Mouse (Mus musculus) hindbrain, embryonic 10.5 days (tissue): ENCODE data around the gene Trim62. TPM values are rescaled to one million over a fixed set of nuclear protein-coding genes. Genes with fewer than 3 reads are reported as not detected.
A peak's percentile ranks its signal among the peaks of the same experiment; 100 is the strongest.

Experiments used
- DNase-seq: peaks from one replicate; pipeline ENCODE4 v3.0.0-alpha.2; 2017; ENCODE audit warnings: low spot score
- H3K27ac ChIP-seq: fragments of 300-500 bp; sonication (generic); 2 replicates; pipeline ENCODE4 v1.5.1; 2016; ENCODE audit warnings: mild to moderate bottlenecking, moderate library complexity
- H3K27me3 ChIP-seq: fragments of 300-500 bp; sonication (generic); 2 replicates; pipeline ENCODE4 v1.6.1; 2016; ENCODE audit warnings: mild to moderate bottlenecking; ENCODE audit not compliant: poor library complexity, insufficient read depth, severe bottlenecking
- H3K36me3 ChIP-seq: fragments of 300-500 bp; sonication (generic); 2 replicates; pipeline ENCODE4 v1.6.1; 2016; ENCODE audit warnings: mild to moderate bottlenecking, moderate library complexity
- H3K4me1 ChIP-seq: fragments of 300-500 bp; sonication (generic); replicated peaks from 2 replicates; pipeline ENCODE4 v1.6.1; 2016; ENCODE audit warnings: mild to moderate bottlenecking
- H3K4me3 ChIP-seq: fragments of 300-500 bp; sonication (generic); 2 replicates; pipeline ENCODE4 v1.5.1; 2016; ENCODE audit warnings: mild to moderate bottlenecking, moderate library complexity
- H3K9me3 ChIP-seq: fragments of 300-500 bp; sonication (generic); 2 replicates; pipeline ENCODE4 v1.6.1; 2016; ENCODE audit warnings: mild to moderate bottlenecking, moderate library complexity
- WGBS: fragments of 180-500 bp; shearing (Covaris S2); methylation state at CpG from one replicate; pipeline ENCODE4 v1.1.7; 2016; 5-methylcytosine and 5-hydroxymethylcytosine counted together
- polyA plus RNA-seq: library from polyadenylated mRNA; unstranded; fragments of >200 nt; fragmentation: Nextera tagmentation; extraction: Ambion mirVana; gene quantifications from 2 replicates; pipeline ENCODE4 v1.2.1, GENCODE M21; 2016

The Trim62 gene
- polyA plus RNA-seq, 1 experiment from 2014 or later: 14.5 TPM

GRCm38 (mm10) chr4:128904035-128904800 lies 20.8 kb downstream of the Trim62 start:
- DNase-seq: peak; percentile 46
- WGBS: 45% methylated on average over 8 of the region's 8 CpGs
- peaks cover 65% of the 10 kb centered on the region for H3K4me1 ChIP-seq

DNA sequence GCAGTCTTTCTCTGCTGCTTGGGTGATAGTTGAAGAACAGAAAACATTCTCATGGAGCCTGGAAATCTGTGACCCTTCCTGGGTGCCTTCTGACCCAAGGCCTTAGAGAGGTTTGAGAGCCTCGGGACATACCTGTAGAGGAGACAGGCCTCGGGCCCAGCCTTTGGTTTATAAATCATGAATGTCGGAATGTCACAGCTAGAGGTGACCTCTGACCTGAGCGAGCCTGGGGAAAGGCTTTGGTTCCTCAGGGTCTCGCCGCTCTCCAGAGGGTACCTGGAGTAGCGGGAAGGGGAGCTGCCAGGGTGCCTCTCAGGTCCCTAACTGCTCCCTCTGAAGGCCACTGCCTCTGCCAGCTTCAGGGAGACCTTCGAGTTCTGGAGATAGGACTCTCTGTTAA lies 21.9 kb downstream of the Trim62 start:
- 16% methylated on average over 8 of the region's 8 CpGs for WGBS
- Histone ChIP-seq H3K36me3 (peaks cover 45% of the 10 kb centered on the region), H3K4me1 (peaks cover 62% of the 10 kb centered on the region), H3K9me3 (no peaks in the 10 kb centered on the region), H3K27me3 (0 out of 2 replicates have a peak, but pooled peaks cover 3% of the 10 kb centered on the region), H3K27ac (peak overlapping the region; percentile 80), H3K4me3 (no peak overlapping the region)
- peak; percentile 21 for DNase-seq

More at GRCm38 (mm10) chr4:128904035-128904800, 20.8 kb downstream of the Trim62 start:
- H3K4me3 ChIP-seq: no peak overlapping the region
- H3K36me3 ChIP-seq: peaks cover 36% of the 10 kb centered on the region
- H3K27ac ChIP-seq: peak overlapping the region; percentile 80
- H3K27me3 ChIP-seq: 0 out of 2 replicates have a peak, but pooled peaks cover 3% of the 10 kb centered on the region
- no peaks in the 10 kb centered on the region for H3K9me3 ChIP-seq

DNA sequence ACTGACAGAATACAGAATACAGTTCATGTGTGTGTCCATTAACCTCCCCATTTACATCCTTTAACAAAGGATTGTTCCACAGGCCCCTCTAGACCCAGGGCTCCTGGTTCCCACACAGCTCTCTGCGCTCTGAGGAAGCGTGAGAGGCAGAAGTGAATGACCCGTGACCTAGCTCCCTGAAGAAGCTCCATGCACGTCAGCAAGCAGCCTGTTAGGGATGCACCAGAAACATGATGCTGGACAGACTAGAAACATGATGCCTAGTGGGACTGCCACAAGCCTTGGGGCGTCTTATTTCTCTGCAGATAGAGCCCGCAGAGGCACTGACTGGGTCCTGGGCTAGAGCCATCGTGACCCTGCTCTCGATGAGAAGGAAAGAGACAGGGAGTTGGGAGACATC lies 23.4 kb downstream of the Trim62 start:
- 0 out of 2 replicates have a peak overlapping the region, but pooled peaks have one; percentile 4 for H3K4me3 ChIP-seq
- H3K36me3 ChIP-seq: peaks cover 40% of the 10 kb centered on the region
- WGBS: 37% methylated on average over 8 of the region's 8 CpGs
- peak overlapping the region; percentile 73 for H3K27ac ChIP-seq
- 0 out of 2 replicates have a peak, but pooled peaks cover 3% of the 10 kb centered on the region for H3K27me3 ChIP-seq
- peaks cover 59% of the 10 kb centered on the region for H3K4me1 ChIP-seq
- H3K9me3 ChIP-seq: no peaks in the 10 kb centered on the region
- DNase-seq: peak; percentile 39

- Histone ChIP-seq H3K27me3 (0 out of 2 replicates have a peak, but pooled peaks cover 3% of the 10 kb centered on the region), H3K27ac (peak overlapping the region; percentile 73), H3K36me3 (peaks cover 37% of the 10 kb centered on the region), H3K4me1 (peaks cover 62% of the 10 kb centered on the region), H3K4me3 (no peak overlapping the region), H3K9me3 (no peaks in the 10 kb centered on the region)
- DNase-seq: no peak
- WGBS: 70% methylated on average over 12 of the region's 12 CpGs
Measured at GRCm38 (mm10) chr4:128907238-128907968, 24.0 kb downstream of the Trim62 start.

DNA sequence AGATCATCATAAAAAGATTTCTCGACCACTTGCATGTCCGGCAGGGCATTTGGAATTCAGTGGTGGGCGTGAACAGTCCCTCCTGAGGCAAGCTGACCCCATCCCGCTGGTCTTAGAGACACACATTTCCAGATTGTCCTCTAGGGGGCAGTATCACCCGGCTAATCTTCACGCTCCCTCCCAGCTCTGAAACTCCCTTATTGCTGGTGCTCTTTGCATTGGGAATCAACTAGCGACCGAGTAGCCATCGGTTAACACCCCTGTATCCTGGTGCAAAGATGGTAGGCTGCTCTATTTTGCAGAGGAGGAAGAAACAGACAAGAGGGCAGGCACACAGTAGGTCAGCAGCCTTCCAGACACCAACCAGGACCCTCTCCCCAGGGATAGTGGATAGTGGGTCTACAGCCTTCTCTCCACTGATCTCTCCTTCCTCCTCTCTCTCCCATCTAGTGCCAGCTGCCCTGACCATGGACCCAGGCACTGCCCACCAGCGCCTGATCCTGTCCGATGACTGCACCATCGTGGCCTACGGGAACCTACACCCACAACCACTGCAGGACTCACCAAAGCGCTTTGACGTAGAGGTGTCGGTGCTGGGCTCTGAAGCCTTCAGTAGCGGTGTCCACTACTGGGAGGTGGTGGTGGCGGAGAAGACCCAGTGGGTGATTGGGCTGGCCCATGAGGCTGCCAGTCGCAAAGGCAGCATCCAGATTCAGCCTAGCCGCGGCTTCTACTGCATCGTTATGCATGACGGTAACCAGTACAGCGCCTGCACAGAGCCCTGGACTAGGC lies 25.4 kb downstream of the Trim62 start:
- H3K9me3 ChIP-seq: no peaks in the 10 kb centered on the region
- H3K27me3 ChIP-seq: 0 out of 2 replicates have a peak, but pooled peaks cover 3% of the 10 kb centered on the region
- peaks cover 57% of the 10 kb centered on the region for H3K4me1 ChIP-seq
- no peak overlapping the region for H3K27ac ChIP-seq
- peaks cover 26% of the 10 kb centered on the region for H3K36me3 ChIP-seq
- H3K4me3 ChIP-seq: no peak overlapping the region
- peak; percentile 62 for DNase-seq
- WGBS: 65% methylated on average over 24 of the region's 24 CpGs

DNA sequence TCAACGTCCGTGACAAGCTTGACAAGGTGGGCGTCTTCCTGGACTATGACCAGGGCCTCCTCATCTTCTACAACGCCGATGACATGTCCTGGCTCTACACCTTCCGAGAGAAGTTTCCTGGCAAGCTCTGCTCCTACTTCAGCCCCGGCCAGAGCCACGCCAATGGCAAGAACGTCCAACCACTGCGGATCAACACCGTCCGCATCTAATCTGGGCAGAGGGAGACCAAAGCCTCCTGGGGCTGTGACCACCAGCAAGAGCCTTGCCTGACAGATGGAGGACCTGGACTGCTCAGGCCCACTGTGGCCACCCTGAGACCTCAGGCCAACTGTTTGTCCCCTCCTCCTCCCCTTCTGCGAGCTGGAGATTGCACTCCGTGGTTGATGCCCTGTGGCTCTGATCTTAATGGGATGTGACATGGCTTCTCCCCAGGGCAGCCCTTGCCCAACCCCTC lies 26.0 kb downstream of the Trim62 start:
- Histone ChIP-seq H3K4me1 (peaks cover 51% of the 10 kb centered on the region), H3K27ac (no peak overlapping the region), H3K9me3 (no peaks in the 10 kb centered on the region), H3K36me3 (peaks cover 26% of the 10 kb centered on the region), H3K27me3 (0 out of 2 replicates have a peak, but pooled peaks cover 3% of the 10 kb centered on the region), H3K4me3 (no peak overlapping the region)
- DNase-seq: no peak
- 86% methylated on average over 14 of the region's 14 CpGs for WGBS

DNA sequence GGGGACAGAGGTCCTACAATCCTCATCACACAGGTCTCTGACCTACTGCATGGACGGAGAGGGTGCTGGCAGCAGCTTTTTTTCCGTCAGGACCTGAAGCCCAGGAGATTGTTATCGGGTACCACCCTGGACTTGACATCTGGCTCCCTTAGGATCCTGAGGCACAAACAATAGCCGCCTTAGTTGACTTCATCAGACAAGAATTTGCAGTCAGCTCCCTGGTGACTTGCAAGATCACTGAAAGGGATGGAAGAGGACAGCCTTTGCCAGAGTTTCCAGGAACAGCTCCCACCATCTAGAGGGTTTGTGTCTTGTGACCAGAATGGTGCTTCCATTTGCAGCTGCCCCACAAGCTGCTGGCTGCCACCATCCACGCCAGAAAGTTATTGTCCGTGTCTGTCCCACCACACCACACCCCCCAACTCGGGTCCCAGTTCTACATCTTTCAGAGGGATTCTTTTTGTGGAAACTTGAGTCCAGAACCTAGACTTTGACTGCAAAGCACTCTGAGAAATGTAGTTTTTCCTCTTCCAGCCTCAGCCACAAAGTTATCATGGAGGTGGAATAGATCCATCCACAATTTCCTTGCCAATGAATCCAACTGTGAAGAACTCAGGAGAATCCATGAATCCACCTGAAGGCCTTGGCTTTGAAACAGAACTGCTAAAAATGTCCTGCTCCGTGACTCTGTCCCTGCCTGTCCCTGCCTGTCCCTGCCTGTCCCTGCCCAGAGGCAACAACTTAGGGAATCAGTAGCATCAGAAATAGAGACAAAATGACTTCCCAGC lies 27.1 kb downstream of the Trim62 start:
- Histone ChIP-seq H3K4me3 (no peak overlapping the region), H3K9me3 (no peaks in the 10 kb centered on the region), H3K36me3 (peaks cover 26% of the 10 kb centered on the region), H3K27me3 (no peaks in the 10 kb centered on the region), H3K4me1 (peaks cover 40% of the 10 kb centered on the region), H3K27ac (no peak overlapping the region)
- no peak for DNase-seq
- 75% methylated on average over 8 of the region's 8 CpGs for WGBS

- Histone ChIP-seq H3K27me3 (no peaks in the 10 kb centered on the region), H3K36me3 (peaks cover 26% of the 10 kb centered on the region), H3K4me1 (peaks cover 24% of the 10 kb centered on the region), H3K4me3 (no peak overlapping the region), H3K27ac (no peak overlapping the region), H3K9me3 (no peaks in the 10 kb centered on the region)
- WGBS: 93% methylated on average over 10 of the region's 10 CpGs
- DNase-seq: no peak
Measured at GRCm38 (mm10) chr4:128912085-128912484, 28.7 kb downstream of the Trim62 start.

- WGBS: 19% methylated on average over 4 of the region's 4 CpGs
- Histone ChIP-seq H3K4me1 (peaks cover 20% of the 10 kb centered on the region), H3K4me3 (no peak overlapping the region), H3K27me3 (no peaks in the 10 kb centered on the region), H3K36me3 (peaks cover 24% of the 10 kb centered on the region), H3K9me3 (no peaks in the 10 kb centered on the region), H3K27ac (no peak overlapping the region)
- peak; percentile 44 for DNase-seq
Measured at GRCm38 (mm10) chr4:128913794-128914193, 30.4 kb downstream of the Trim62 start.

GRCm38 (mm10) chr4:128917119-128917518 lies 33.7 kb downstream of the Trim62 start:
- DNase-seq: no peak
- 77% methylated on average over 3 of the region's 3 CpGs for WGBS
- H3K4me1 ChIP-seq: 0 out of 2 replicates have a peak, but pooled peaks cover 4% of the 10 kb centered on the region
- H3K36me3 ChIP-seq: 0 out of 2 replicates have a peak, but pooled peaks cover under 1% of the 10 kb centered on the region
- no peak overlapping the region for H3K27ac ChIP-seq
- H3K27me3 ChIP-seq: peaks cover 8% of the 10 kb centered on the region; the same call in 1 of the 2 replicates
- H3K9me3 ChIP-seq: no peaks in the 10 kb centered on the region
- H3K4me3 ChIP-seq: no peak overlapping the region

GRCm38 (mm10) chr4:128917756-128918155 lies 34.4 kb downstream of the Trim62 start:
- Histone ChIP-seq H3K4me1 (0 out of 2 replicates have a peak, but pooled peaks cover 3% of the 10 kb centered on the region), H3K9me3 (no peaks in the 10 kb centered on the region), H3K4me3 (no peak overlapping the region), H3K27ac (no peak overlapping the region), H3K36me3 (no peaks in the 10 kb centered on the region), H3K27me3 (peaks cover 8% of the 10 kb centered on the region; the same call in 1 of the 2 replicates)
- WGBS: 90% methylated on average over 6 of the region's 6 CpGs
- DNase-seq: no peak
